Mouse (Mus musculus) testis, postnatal 14 days (tissue): ENCODE measurements around the gene Serbp1.

Experiments used
- DNase-seq: peaks from one replicate; pipeline ENCODE4 v3.0.0; 2021; ENCODE audit warnings: low spot score

Serbp1 gene

DNA sequence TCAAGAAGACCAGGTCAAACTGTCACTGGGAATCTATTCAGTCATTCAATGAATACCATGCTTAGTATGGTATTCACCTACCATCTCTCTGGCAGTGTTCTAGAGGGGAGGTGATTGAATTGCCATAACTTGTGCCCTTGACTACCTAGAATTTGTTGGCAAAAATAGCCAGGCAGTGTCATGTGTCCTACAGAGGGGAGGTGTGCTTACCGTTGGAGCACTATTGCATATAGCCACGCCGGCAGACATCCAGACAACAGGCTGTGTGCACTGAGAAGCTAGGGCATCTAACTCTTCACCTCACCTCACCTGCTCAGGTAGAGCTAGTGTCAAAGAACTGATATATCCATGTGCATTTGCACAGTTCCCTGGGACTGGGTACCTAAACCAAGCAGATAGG is 63.3 kb downstream of the Serbp1 start:
- no peak for DNase-seq

DNA sequence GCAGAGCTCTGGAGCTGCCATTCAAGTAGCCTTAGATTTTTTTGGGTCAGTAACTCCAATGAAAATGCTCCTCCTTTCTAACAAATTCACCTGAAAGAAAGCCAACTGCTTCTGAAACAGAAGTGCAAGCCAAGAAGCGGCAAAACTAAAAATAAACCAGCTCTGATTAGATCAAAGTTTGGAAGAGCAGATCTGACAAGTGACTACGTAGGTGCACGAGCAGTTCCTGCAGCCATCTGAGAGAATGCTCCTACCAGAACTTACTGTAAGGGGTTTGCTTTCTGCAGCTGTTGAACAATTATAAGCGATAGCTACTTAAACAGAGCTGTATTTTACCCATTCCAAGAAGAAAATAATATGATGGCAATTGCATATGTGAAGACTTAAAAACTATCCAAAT is 64.5 kb downstream of the Serbp1 start:
- DNase-seq, result no peak

DNA sequence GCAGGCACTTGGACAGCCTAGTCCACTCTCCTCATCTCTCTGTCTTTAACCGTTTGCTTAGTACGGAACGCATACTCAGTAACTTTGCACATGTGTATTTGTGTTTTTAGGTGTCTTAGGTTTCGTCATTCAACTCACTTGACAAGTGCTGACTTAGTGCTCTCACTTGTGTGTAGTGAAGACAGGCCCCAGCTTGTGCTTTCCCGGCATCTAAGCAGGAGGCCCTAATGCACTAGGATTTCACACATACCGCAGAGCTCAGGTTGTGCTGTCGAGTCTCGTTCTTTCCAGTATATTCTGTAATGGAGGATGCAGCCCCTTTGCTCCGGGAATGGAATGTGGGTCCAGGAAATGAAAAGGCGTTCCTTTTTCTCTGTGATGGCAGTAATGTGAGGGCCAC is 65.2 kb downstream of the Serbp1 start:
- DNase-seq, result no peak

DNA sequence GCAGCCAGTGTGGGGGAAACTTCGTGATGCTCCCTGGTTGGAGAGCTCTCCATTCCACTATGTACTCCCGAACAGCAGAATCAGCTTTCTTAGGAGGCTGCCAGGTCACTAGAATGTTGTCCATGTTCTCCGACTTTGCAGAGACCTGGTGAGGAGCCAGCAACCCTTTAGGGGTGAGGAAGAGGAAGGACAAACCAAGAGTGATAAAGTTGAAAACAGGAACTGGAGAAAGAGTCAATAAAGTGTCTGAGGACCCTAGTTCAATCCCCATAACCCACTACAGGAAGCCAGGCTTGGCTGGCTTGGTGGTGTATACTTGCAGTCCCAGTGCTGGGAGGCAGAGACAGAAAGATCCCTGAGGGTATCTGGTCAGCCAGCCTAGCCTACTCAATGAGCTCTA is 71.0 kb downstream of the Serbp1 start:
- no peak for DNase-seq

DNA sequence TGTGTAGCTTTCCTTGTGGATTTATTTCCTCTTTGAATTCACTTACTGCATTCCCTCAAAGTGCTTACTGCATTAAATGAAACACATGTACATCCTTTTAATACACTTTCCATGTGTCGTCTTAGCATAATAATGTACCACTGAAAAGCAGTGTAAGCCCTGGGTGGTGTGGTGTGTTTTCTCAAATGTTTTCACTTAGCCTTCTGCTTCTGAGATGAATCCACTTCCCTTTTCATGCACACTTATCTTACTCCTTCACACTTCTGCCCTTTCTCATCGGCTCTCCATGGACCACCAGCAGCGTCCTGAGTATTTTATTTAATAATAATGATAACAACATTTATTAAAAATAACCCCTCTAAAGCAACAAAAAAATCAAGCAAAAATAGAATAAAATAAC is 71.8 kb downstream of the Serbp1 start:
- DNase-seq, result no peak

DNA sequence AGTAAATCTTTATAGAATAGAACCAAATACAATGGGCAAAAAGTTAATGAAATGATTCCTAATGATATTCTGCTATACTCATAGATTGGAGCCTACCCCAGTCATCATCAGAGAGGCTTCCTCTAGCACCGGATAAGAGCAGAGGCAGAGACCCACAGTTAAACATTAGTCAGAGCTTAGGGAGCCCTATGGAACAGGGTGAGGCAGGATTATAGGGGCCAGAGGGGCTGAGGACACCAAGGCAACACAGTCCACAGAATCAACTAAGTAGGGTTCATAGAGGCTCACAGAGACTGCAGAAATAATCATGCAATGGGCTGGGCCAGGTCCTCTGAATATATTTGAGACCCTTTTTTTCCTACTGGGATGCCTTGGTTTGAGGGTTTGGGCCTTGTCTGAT is 76.7 kb downstream of the Serbp1 start:
- no peak for DNase-seq

DNA sequence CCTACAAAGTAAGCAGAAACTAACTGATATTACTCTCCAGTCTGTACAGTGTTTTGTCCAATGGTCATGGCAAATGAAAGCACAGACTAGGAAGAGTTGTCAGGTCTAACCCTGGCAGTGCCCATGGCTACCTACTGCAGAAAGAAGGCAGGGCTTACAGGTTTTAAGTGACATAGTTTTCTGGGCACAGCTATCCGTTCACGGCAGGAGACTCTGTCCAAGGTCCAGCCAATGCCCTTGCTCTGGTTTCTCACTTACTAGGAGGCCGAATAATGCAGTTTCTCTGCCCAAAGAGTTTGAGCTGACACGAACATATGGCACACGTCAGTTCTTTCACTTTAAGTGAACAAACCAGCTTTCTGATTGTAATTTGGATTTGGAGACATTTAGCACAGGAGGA is 79.1 kb downstream of the Serbp1 start:
- DNase-seq, result no peak

DNA sequence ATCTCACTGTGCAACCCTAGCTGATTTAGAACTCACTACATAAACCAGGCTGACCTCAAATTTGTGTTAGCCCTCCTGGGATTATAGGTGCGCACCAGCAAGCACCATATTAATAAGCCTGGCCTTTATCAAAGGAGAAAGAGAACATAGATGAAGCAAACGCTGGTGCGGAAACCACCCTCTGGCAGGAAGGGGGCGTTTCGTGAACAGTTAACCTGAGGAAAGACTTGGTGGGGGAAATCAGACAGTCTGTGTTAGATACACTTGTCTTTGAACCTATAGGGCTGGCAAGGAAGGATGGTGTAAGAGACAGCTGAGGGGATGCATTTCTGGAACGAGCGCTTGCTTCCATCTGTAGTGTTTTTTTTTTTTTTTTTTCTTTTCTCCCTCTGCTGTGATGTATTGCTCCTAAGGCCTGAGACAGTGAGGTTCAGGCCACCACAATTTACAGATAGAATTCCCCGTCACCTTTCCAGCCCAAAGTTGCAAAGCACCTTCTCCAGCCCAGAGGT is 79.9 kb downstream of the Serbp1 start:
- no peak for DNase-seq

DNA sequence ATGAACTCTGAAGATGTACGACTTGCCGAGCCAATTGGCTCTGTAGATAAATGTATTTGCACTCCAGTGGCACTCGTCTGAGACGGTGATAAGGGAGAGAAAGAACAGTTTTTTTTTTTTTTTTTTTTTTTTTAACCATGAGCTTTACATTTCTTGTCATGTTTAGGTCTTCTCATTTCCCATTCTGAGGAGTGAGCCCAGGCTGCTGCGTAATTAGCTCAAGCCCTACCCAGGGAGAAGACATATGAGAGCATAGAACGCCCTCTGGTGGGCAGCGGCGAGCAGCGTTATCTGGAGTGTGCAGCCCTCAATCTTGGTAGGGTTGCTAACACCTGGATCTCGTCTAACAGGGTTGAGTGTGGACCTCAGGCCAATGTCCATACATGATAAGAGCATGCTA is 80.5 kb downstream of the Serbp1 start:
- peak; percentile 60 for DNase-seq

DNA sequence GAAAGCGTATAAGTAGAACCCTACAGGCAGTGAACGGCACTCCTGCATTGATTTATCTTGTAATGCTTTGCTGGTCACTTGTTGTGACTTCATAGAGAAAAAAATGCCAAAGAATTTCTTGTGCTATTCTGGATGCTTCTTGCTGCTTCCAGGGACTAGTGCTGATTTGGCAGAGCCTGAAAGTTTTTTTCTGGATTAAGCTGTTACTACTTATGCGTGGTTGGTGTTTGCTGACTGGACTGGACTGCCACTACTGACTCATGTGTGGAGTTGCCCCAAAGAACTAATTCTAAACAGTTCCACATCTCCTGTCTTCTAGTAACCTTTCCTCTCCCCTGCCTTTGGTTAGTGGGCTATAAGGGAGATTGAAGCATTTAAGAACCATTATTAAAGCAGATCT is 85.8 kb downstream of the Serbp1 start:
- DNase-seq, result no peak

DNA sequence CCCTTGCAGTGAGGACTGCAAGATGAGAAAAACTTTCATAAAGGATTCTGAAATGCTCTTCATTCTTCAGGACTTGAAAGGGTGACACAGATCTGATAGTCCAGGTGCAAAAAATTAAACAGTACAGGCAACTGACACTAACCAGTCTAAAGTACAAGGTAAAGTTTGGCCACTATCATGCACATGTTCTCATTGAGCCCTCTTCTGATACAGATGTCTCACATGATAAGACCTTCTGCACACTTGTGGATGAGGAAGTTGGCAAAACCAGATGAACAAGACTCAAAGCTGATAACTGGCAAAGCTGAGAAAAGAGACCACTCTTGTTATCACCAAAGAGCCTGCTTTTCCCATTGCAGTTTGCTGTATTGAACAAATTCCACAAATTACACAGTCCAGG is 100.0 kb downstream of the Serbp1 start:
- no peak for DNase-seq

DNA sequence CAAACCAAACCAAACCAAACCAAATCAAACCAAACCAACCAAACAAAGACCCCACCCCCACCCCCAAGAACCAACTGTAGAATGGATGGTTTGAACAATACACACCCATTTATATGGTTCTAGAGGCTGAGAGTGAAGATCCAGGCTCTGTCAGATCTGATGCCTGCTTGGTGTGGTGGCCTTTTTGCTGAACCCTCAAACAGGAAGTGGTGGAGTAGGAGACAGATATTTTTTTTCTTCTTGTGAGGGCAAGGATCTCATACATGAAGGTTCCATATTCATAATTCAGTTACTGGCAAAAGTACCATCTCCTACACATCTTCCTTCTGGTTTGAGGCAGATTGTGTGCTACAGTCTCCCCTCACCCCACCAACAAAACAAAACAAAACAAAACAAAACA is 101.5 kb downstream of the Serbp1 start:
- DNase-seq, result no peak
